Mouse (Mus musculus) gastrocnemius, postnatal 25 days (tissue): ENCODE measurements around the gene Grm2. TPM values are rescaled to one million over a fixed set of nuclear protein-coding genes. Genes with fewer than 3 reads are reported as not detected.

Source experiments
- DNase-seq: peaks from one replicate; pipeline ENCODE4 v3.0.0; 2022
- long read RNA-seq, 2 experiments: library from polyadenylated mRNA; stranded (forward); transcript quantifications; one replicate each; pipeline ENCODE4 v2.0.0; 2021
- total RNA-seq, 2 experiments: library from RNA; stranded (reverse); gene quantifications; 1 replicate in 1 of 2; 2 replicates in 1 of 2; pipeline ENCODE4 v1.2.3; 2021

The Grm2 gene
- total RNA-seq, result not detected
- long read RNA-seq, experiment 1, result 0 reads
- long read RNA-seq, experiment 2, result 0 reads

DNA sequence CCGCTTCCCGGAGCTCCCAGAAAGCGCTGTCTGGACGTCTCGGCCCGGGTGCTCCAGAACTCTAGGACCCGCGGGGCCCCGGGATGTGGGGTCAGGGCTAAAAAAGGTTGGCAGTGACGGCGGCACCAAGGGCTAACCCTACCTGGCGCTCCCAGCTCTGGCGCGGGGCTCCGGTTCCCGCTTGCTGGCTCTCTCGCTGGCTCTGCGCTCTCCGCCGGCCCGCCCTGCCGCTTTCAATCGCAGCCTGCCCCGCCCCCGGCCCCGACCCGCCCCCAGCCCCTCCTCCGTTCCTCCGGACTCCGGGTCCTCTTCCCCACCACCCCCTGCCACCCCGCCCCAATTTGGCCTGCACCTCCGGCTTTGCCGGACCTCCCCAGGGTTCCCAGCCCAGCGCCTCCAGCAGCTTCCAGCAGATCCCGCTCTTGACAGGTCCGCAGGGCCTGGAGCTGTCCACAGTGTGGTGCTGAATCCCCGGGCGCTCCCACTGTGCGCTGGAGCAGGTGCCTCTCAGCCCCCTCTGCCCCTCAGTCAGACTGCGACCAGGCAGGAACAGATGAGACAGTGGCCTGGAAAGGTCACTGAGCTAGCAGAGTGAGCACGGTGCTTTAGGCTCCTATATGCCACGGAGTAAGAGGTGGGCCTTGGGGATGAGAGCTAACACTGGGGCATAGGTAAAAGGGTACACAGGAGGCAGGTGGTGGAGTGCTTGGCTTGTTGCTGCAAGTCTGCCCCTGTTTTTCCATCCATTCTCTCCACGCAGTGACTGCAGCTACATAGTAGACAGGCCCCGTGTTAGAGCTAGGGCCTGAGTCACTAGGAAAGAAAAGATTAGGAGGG, at the start of gene Grm2:
Grm2 (minus strand) TSS at position 199 of the 837 bp plus-strand sequence.
- peak; percentile 26 for DNase-seq

- peak; percentile 14 for DNase-seq
These were observed 37.1 kb upstream of the Grm2 start for GRCm38 (mm10) chr9:106692973-106693481.

DNA sequence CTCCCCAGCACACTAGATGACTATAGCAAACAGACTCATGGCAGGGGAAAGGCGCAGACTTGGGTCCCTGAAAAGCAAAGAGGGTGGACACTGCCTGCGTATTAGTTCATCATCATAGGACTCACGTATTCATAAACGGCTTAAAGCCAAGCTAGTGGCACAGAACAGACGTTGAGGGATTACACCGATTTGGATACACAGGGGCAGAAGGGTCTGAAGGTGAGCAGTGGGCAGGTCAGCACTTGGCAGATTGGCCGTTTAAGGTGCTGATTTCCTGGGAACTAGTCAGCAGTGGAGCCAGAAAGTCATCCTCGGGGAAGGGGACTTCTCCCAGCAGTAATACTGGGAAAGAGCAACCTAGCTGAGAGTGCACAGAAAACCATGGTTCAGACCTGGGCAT, 33.0 kb upstream of the Grm2 start:
- DNase-seq, result no peak

DNA sequence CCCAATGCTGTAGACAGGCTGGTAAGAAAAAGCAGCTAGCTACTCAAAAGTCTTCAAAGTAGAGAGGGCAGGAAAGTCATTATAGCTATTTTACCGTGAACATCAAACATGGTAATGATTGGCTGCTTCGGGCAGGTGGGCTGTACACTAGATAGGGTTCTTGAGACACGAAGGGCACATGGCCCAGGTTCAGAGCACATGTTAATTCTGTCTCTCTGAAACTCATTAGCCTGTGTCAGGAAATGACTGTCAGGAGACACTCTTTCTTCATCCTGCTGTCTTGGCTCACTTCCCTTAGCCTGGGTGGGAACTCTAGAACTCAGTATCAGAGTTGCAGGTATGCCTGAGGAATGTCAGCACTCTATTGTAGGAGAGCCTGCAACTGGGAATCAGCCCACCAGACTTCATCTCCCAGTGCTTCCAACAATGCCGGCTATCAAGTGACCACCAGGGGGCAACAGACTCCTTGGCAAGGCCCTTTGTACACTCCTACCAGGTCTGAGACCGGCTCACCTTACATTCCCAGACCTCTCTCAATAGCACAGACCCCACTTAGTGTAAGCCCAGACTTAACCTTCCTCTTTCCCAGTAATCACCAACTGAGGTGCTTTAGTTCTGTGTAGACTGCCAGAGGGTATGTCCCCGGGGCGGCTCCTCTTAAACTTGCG, 31.2 kb upstream of the Grm2 start:
- peak; percentile 39 for DNase-seq

- peak; percentile 87 for DNase-seq
These were observed 29.6 kb upstream of the Grm2 start, which contains the start of gene Tex264 for GRCm38 (mm10) chr9:106685249-106686101. Gene Tex264, minus strand, starts transcription at chr9:106685927.

DNA sequence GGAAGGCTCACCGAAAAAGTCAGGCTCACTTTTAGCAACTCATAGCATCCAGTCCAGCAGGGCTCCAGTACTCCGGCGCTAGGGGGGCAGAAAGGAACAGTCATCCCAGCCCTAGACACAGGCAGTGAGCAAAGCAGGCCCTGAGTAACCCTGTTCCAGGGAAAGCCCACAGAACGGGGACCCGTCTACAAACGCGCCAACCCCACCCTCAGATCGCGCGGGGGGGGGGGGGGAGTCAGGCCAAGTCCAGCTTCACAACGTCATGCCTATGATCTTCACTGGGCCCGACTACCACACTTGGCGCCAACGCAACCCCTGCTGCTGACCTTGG, 29.0 kb upstream of the Grm2 start:
- no peak for DNase-seq

- no peak for DNase-seq
These were observed 28.4 kb upstream of the Grm2 start for GRCm38 (mm10) chr9:106684093-106684872.

- DNase-seq, result no peak
These were observed 25.1 kb upstream of the Grm2 start for GRCm38 (mm10) chr9:106681026-106681425.

DNA sequence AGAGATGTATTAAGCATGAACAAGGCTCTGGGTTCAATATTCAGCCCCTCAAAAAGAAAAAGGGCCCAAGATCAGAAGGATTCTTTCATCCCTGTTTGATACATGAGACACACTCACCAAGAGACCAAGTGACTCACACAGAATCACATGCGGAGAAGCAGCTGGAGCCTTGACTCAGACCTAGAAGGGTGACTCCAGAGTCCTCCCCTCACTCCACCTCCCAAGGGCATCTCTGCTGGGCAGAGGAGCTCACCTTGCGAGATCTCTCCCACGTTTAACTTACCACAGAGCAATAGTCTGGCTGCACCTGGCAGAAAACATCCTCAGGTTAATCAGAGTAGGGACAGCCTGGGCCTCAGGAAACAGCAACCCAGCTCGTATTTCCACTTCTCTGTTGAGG, 22.4 kb upstream of the Grm2 start:
- DNase-seq, result no peak

DNA sequence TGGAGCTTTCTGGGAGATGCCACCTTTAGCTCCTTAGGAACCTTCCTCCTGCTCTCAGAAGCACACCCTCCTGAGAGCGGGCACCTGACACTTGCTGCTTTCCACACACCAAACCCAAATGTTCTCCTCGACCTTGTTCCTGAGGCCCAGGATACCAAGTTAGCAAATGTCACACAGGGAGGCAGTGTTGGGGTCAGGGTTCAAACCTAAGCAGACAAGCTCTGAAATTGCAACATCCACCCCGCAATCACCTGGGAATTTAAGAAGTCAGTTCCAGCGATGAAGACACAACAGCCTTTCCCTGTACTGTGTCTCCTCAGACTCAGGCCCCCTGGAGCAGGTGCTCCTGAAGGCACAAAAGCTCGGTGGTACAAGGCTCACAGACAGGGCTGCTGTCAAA, 21.8 kb upstream of the Grm2 start:
- no peak for DNase-seq

GRCm38 (mm10) chr9:106676571-106676970, 20.7 kb upstream of the Grm2 start:
- DNase-seq, result no peak

GRCm38 (mm10) chr9:106675965-106676364, 20.1 kb upstream of the Grm2 start:
- DNase-seq, result no peak

- peak; percentile 64 for DNase-seq
These were observed 19.6 kb upstream of the Grm2 start for GRCm38 (mm10) chr9:106675480-106675879.

GRCm38 (mm10) chr9:106673860-106674259, 18.0 kb upstream of the Grm2 start:
- DNase-seq, result no peak

DNA sequence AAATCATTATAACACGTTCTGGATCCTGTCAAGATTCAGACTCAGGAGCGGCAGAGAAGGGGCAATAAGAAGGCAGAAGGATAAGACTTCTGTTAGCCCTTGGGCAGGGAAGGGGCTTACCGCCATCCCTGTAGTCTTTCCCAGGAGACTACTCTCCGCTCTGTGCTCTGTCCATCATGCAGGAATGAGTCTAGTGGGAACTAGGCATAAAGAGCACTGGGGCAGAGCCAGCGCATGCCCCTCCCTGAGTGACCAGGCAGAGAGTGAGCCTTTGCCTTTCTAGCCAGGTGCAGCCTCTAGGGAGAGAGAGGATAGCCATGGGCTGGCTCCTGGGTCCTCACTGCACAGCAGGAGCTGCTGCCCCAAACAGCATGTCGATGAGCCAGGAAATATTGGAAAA, 9.0 kb upstream of the Grm2 start:
- no peak for DNase-seq

DNA sequence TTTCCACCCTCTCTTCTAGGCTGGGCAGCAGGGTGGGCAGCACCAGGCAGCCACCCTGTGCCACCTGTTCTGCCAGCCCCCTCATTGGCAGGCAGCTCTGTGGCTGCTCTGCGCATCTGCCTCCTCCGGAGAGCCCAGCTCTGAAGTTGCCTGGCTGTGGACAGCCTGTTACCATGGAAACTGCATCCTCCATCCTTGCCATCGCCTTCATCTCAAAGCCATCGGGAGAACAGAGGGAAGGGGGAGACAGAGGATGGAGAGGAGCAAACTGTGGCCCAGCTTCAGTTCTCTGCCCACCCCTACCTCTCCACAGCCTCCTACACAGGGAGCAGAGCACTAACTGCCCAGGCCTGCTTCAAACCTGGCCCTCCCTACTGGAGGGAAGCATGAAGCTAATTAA, 8.6 kb upstream of the Grm2 start:
- no peak for DNase-seq

DNA sequence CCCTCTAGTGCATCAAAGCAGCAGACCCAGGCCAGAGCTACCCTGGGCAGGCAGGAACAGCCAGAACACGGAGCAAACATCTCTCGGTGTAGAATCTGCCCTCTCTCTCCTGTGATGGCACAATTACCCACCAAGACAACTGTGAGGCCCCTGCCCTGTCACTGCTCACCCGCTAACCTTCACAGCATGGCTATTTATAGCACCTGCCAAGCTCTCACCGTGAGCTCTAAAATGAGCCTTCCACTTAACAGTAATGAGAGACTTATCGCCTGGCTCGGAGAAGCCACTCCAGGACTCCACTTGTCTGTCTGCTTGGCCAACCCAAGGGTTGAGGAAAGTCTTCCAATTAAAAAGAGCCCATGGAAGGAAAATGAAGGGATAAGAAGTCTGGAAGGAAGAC, 7.3 kb upstream of the Grm2 start:
- no peak for DNase-seq

DNA sequence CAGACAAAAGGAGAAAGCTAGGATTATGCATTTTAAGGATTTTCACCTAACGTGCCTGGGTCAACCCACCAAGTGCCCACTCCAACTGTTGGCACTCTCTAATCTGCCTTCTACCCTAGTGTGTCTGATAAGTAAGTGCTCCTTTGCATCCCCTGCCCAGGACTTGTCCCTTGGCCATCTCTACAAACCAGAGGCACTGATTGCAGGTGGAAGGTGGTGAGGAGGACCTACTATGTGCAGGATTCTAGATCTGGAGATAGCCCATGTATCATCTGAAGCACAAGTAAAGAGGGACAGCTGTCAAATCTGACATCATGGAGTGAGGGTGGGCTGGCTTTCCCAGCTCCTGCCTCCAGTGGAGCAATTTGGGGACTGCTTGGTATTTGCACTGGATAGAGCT, 4.1 kb upstream of the Grm2 start:
- DNase-seq, result no peak

- DNase-seq, result no peak
These were observed 3.6 kb upstream of the Grm2 start for GRCm38 (mm10) chr9:106659441-106659840.

- DNase-seq, result no peak
These were observed 1.7 kb upstream of the Grm2 start for GRCm38 (mm10) chr9:106657592-106657991.

GRCm38 (mm10) chr9:106656820-106657219, 938 bp upstream of the Grm2 start:
- DNase-seq, result no peak

- no peak for DNase-seq
These were observed 3.2 kb downstream of the Grm2 start for GRCm38 (mm10) chr9:106652720-106653119.
